Mouse (Mus musculus) heart, embryonic 13.5 days (tissue): ENCODE data around the gene Cldn6. TPM values are rescaled to one million over a fixed set of nuclear protein-coding genes. Genes with fewer than 3 reads are reported as not detected.

ENCODE experiments used
- ATAC-seq: fragments of 200-750 bp; cut with Nextera tagmentation; 2 replicates; pipeline ENCODE4 v1.8.0; 2017; ENCODE audit warnings: moderate TSS enrichment; ENCODE audit not compliant: insufficient number of reproducible peaks, low FRiP score, low TSS enrichment; ENCODE audit errors: extremely low read depth
- H3K27ac ChIP-seq: fragments of 300-500 bp; sonication (generic); replicated peaks from 2 replicates; pipeline ENCODE4 v1.5.1; 2015; ENCODE audit warnings: moderate library complexity, mild to moderate bottlenecking, inconsistent platforms
- H3K27me3 ChIP-seq: fragments of 300-500 bp; sonication (generic); replicated peaks from 2 replicates; pipeline ENCODE4 v1.6.1; 2015; ENCODE audit warnings: mild to moderate bottlenecking, inconsistent platforms
- H3K36me3 ChIP-seq: fragments of 300-500 bp; sonication (generic); 2 replicates; pipeline ENCODE4 v1.6.1; 2015; ENCODE audit warnings: mild to moderate bottlenecking, inconsistent platforms
- H3K4me1 ChIP-seq: fragments of 300-500 bp; sonication (generic); 2 replicates; pipeline ENCODE4 v1.6.1; 2015; ENCODE audit warnings: inconsistent platforms
- H3K4me2 ChIP-seq: fragments of 300-500 bp; sonication (generic); 2 replicates; pipeline ENCODE4 v1.6.1; 2015; ENCODE audit warnings: inconsistent platforms, mild to moderate bottlenecking, moderate library complexity
- H3K4me3 ChIP-seq: fragments of 300-500 bp; sonication (generic); 2 replicates; pipeline ENCODE4 v1.5.1; 2015; ENCODE audit warnings: moderate library complexity, mild to moderate bottlenecking, inconsistent platforms
- H3K9ac ChIP-seq: fragments of 300-500 bp; sonication (generic); 2 replicates; pipeline ENCODE4 v1.6.1; 2015; ENCODE audit warnings: inconsistent platforms, mild to moderate bottlenecking, moderate library complexity
- H3K9me3 ChIP-seq: fragments of 300-500 bp; sonication (generic); 2 replicates; pipeline ENCODE4 v1.6.1; 2016; ENCODE audit warnings: inconsistent platforms
- WGBS: fragments of 180-500 bp; shearing (Covaris S2); methylation state at CpG from one replicate; pipeline ENCODE4 v1.1.7; 2015; ENCODE audit warnings: mixed read lengths; 5-methylcytosine and 5-hydroxymethylcytosine counted together
- polyA plus RNA-seq: library from polyadenylated mRNA; unstranded; fragments of >200 nt; fragmentation: Nextera tagmentation; extraction: Ambion mirVana; gene quantifications from 2 replicates; pipeline ENCODE4 v1.2.1, GENCODE M21; 2015

Cldn6 gene
- polyA plus RNA-seq, 1 experiment from 2014 or later, result 10.7 TPM

GRCm38 (mm10) chr17:23725999-23726757 lies 47.1 kb downstream of the Cldn6 start, which contains the start of gene Pkmyt1:
TSS of gene Pkmyt1 (plus strand) at chr17:23726336.
- ATAC-seq, result peak; percentile 89
- Histone ChIP-seq H3K9ac (peak within 1 kb of the TSS; percentile 87), H3K4me3 (peak within 1 kb of the TSS; percentile 76), H3K4me2 (peak within 1 kb of the TSS; percentile 73), H3K4me1 (peaks cover 20% of the 10 kb centered on the region), H3K9me3 (no peaks in the 10 kb centered on the region), H3K27ac (peak within 1 kb of the TSS; percentile 90), H3K27me3 (no peaks in the 10 kb centered on the region), H3K36me3 (no peaks in the 10 kb centered on the region)
- 1% methylated on average over 71 of the region's 73 CpGs for WGBS

GRCm38 (mm10) chr17:23726758-23727142 lies 47.7 kb downstream of the Cldn6 start:
- Histone ChIP-seq H3K27ac (peak overlapping the region; percentile 90), H3K4me1 (peaks cover 20% of the 10 kb centered on the region), H3K27me3 (no peaks in the 10 kb centered on the region), H3K9me3 (no peaks in the 10 kb centered on the region), H3K4me3 (peak overlapping the region; percentile 76), H3K9ac (peak overlapping the region; percentile 87), H3K4me2 (peak overlapping the region; percentile 73), H3K36me3 (no peaks in the 10 kb centered on the region)
- peak; percentile 83 for ATAC-seq
- WGBS, result under 1% methylated on average over 20 of the region's 20 CpGs

GRCm38 (mm10) chr17:23730441-23730840 lies 51.4 kb downstream of the Cldn6 start:
- Histone ChIP-seq H3K36me3 (peaks cover 20% of the 10 kb centered on the region), H3K27ac (no peak overlapping the region), H3K9me3 (no peaks in the 10 kb centered on the region), H3K4me3 (no peak overlapping the region), H3K27me3 (no peaks in the 10 kb centered on the region), H3K4me1 (peaks cover 22% of the 10 kb centered on the region), H3K4me2 (no peak overlapping the region), H3K9ac (0 out of 2 replicates have a peak overlapping the region, but pooled peaks have one; percentile 14)
- WGBS, result 53% methylated on average over 1 of the region's 1 CpGs
- no peak for ATAC-seq

Other genes with a start within 250 kb of the Cldn6 start
- gene Vmn2r117, start 199.6 kb upstream of the Cldn6 start, polyA plus RNA-seq, result not detected in 2 replicates
- 12.7 and 13.3 TPM in 2 replicates for gene Zfp213, start 115.0 kb upstream of the Cldn6 start, polyA plus RNA-seq
- 9.2 and 9.3 TPM in 2 replicates for gene Zfp13, start 79.8 kb upstream of the Cldn6 start, polyA plus RNA-seq
- gene Zscan10, start 78.4 kb upstream of the Cldn6 start, polyA plus RNA-seq, result not detected in 2 replicates
- gene Mmp25, start 34.0 kb upstream of the Cldn6 start, polyA plus RNA-seq, result 0.32 and 0.62 TPM in 2 replicates
- gene Bicdl2, start 18.7 kb upstream of the Cldn6 start, polyA plus RNA-seq, result 0.17 and 0.41 TPM in 2 replicates
- gene Hcfc1r1, start 5.7 kb upstream of the Cldn6 start, polyA plus RNA-seq, result 297 and 312 TPM in 2 replicates
- 32.4 and 37.3 TPM in 2 replicates for gene Thoc6, start 5.4 kb upstream of the Cldn6 start, polyA plus RNA-seq
- 118 and 140 TPM in 2 replicates for gene Tnfrsf12a, start 1.8 kb upstream of the Cldn6 start, polyA plus RNA-seq
- gene Cldn9, start 4.8 kb downstream of the Cldn6 start, polyA plus RNA-seq, result 0.29 and 0.32 TPM in 2 replicates
- 0.11 TPM in 1 of 2 replicates, not detected in the other for gene 1520401A03Rik, start 43.5 kb downstream of the Cldn6 start, polyA plus RNA-seq
- 30.9 and 31.0 TPM in 2 replicates for gene Pkmyt1, start 47.1 kb downstream of the Cldn6 start, polyA plus RNA-seq
- gene Paqr4, start 61.6 kb downstream of the Cldn6 start, polyA plus RNA-seq, result 12.3 and 12.6 TPM in 2 replicates
- 0.09 and 0.32 TPM in 2 replicates for gene Kremen2, start 66.6 kb downstream of the Cldn6 start, polyA plus RNA-seq
- 52.1 and 54.1 TPM in 2 replicates for gene Flywch1, start 92.4 kb downstream of the Cldn6 start, polyA plus RNA-seq
- gene Flywch2, start 106.8 kb downstream of the Cldn6 start, polyA plus RNA-seq, result 5.8 and 7.4 TPM in 2 replicates
- gene Srrm2, start 111.3 kb downstream of the Cldn6 start, polyA plus RNA-seq, result 319 and 327 TPM in 2 replicates
- gene Elob, start 149.9 kb downstream of the Cldn6 start, polyA plus RNA-seq, result 875 and 1,018 TPM in 2 replicates
- gene Prss33, start 156.8 kb downstream of the Cldn6 start, polyA plus RNA-seq, result not detected in 2 replicates
- 0.15 TPM in 1 of 2 replicates, not detected in the other for gene Prss32, start 164.6 kb downstream of the Cldn6 start, polyA plus RNA-seq
- 0.20 and 0.29 TPM in 2 replicates for gene Prss41, start 164.9 kb downstream of the Cldn6 start, polyA plus RNA-seq
- gene Prss21, start 188.8 kb downstream of the Cldn6 start, polyA plus RNA-seq, result not detected in 2 replicates
- gene Dcpp1, start 201.6 kb downstream of the Cldn6 start, polyA plus RNA-seq, result 0.32 TPM in 1 of 2 replicates, not detected in the other
- not detected in 2 replicates for gene Dcpp2, start 201.6 kb downstream of the Cldn6 start, polyA plus RNA-seq
- not detected in 2 replicates for gene Dcpp3, start 238.2 kb downstream of the Cldn6 start, polyA plus RNA-seq